Mouse (Mus musculus) mesoderm, embryonic 11.5 days (tissue): Measurements from ENCODE around the gene Atg9b.
A peak's percentile ranks its signal among the peaks of the same experiment; 100 is the strongest.

Experiments
- DNase-seq: peaks from one replicate; pipeline ENCODE4 v3.0.0-alpha.2; 2012; ENCODE audit warnings: low read depth, low spot score

The Atg9b gene

GRCm38 (mm10) chr5:24350531-24351250, 41.3 kb downstream of the Atg9b start:
- DNase-seq, result no peak

- no peak for DNase-seq
Observed at GRCm38 (mm10) chr5:24350073-24350472, 41.9 kb downstream of the Atg9b start.

- DNase-seq, result no peak
Observed at GRCm38 (mm10) chr5:24348546-24348945, 43.4 kb downstream of the Atg9b start.

- peak; percentile 75 for DNase-seq
Observed at GRCm38 (mm10) chr5:24348128-24348527, 43.8 kb downstream of the Atg9b start.

- no peak for DNase-seq
Observed at GRCm38 (mm10) chr5:24347186-24347875, 44.6 kb downstream of the Atg9b start.

GRCm38 (mm10) chr5:24346313-24346712, 45.6 kb downstream of the Atg9b start:
- no peak for DNase-seq

GRCm38 (mm10) chr5:24344477-24345051, 47.4 kb downstream of the Atg9b start:
- DNase-seq, result no peak

GRCm38 (mm10) chr5:24343977-24344436, 47.9 kb downstream of the Atg9b start:
- DNase-seq, result peak; percentile 85

GRCm38 (mm10) chr5:24343379-24343778, 48.6 kb downstream of the Atg9b start:
- DNase-seq, result no peak

- DNase-seq, result no peak
Observed at GRCm38 (mm10) chr5:24342966-24343365, 49.0 kb downstream of the Atg9b start.

GRCm38 (mm10) chr5:24342205-24342963, 49.6 kb downstream of the Atg9b start:
- DNase-seq, result no peak

- DNase-seq, result no peak
Observed at GRCm38 (mm10) chr5:24337821-24338220, 54.1 kb downstream of the Atg9b start.

- no peak for DNase-seq
Observed at GRCm38 (mm10) chr5:24337366-24337765, 54.6 kb downstream of the Atg9b start.

- peak; percentile 61 for DNase-seq
Observed at GRCm38 (mm10) chr5:24335888-24336511, 55.9 kb downstream of the Atg9b start.

- no peak for DNase-seq
Observed at GRCm38 (mm10) chr5:24334749-24335148, 57.2 kb downstream of the Atg9b start.
